Comparison of ENCODE assay signal across 8 mouse cellular contexts in genomic region chr8:70593961-70594609, GRCm38 (mm10). TPM values are rescaled to one million over a fixed set of nuclear protein-coding genes. Genes with fewer than 3 reads are reported as not detected.
A peak's percentile ranks its signal among the peaks of the same experiment; 100 is the strongest.
DNase-seq lines count a peak whose midpoint lies in the region; ATAC-seq and TF ChIP-seq lines count a peak whose summit lies in the region.

Isyna1 (plus strand) TSS chr8:70594373.

- H3K4me2 ChIP-seq in forebrain, embryonic 15.5 days (replicated peaks), result peak within 1 kb of the TSS; percentile 99
- H3K4me2 ChIP-seq in lung, embryonic 14.5 days, result peak within 1 kb of the TSS; percentile 100

- no peak for TF ChIP-seq CTCF in lung, embryonic 14.5 days (IDR thresholded peaks at IDR 0.05; ENCODE audit: low read depth)
- TF ChIP-seq CTCF in thymus, adult 2 months (IDR thresholded peaks at IDR 0.05; ENCODE audit: borderline replicate concordance, control insufficient read depth, extremely low read depth, insufficient read depth, low read length, poor library complexity), result 0 out of 2 replicates have a peak, but pooled peaks have one; percentile 28

- peak within 1 kb of the TSS; percentile 67 for H3K4me3 ChIP-seq in forebrain, embryonic 15.5 days
- H3K4me3 ChIP-seq in lung, embryonic 14.5 days (ENCODE audit: low read depth, low read length), result peak within 1 kb of the TSS; percentile 62
- peak within 1 kb of the TSS; percentile 65 for H3K4me3 ChIP-seq in thymus, adult 2 months (ENCODE audit: control insufficient read depth, insufficient read depth, low read length)

- peak within 1 kb of the TSS; percentile 56 for H3K27ac ChIP-seq in forebrain, embryonic 15.5 days (replicated peaks)
- peak within 1 kb of the TSS; percentile 85 for H3K27ac ChIP-seq in lung, embryonic 14.5 days (ENCODE audit: low read depth)
- H3K27ac ChIP-seq in thymus, adult 2 months (ENCODE audit: control insufficient read depth, insufficient read depth, low read length), result peak within 1 kb of the TSS; percentile 22; the same call in 1 of the 2 replicates

- intact Hi-C loops in heart, postnatal 25 days (cut with DNase I), result loop anchor here (10.0 kb wide), 1 partner anchor 49 kb away; no protein-coding TSS in a partner anchor

- under 1% methylated on average over 39 of the region's 40 CpGs for WGBS in forebrain, embryonic 15.5 days
- 1% methylated on average over 40 of the region's 40 CpGs for WGBS in large intestine, adult 2 months
- under 1% methylated on average over 40 of the region's 40 CpGs for WGBS in lung, embryonic 14.5 days
- WGBS in thymus, adult 2 months, result under 1% methylated on average over 40 of the region's 40 CpGs

- no peaks in the 10 kb centered on the region for H3K27me3 ChIP-seq in forebrain, embryonic 15.5 days
- H3K27me3 ChIP-seq in lung, embryonic 14.5 days (ENCODE audit: insufficient read depth, low read length), result no peaks in the 10 kb centered on the region
- no peaks in the 10 kb centered on the region for H3K27me3 ChIP-seq in thymus, adult 2 months (ENCODE audit: control insufficient read depth, insufficient read depth, low read length)

- ATAC-seq in forebrain, embryonic 15.5 days (replicated peaks), result peak; percentile 78
- ATAC-seq in lung, embryonic 14.5 days (ENCODE audit: insufficient read depth), result peak; percentile 89
- ATAC-seq in neutrophil, adult 5-6 weeks (ENCODE audit: extremely low read depth, insufficient number of reproducible peaks, low FRiP score, poor library complexity, severe bottlenecking), result peak; percentile 84

- DNase-seq in MEL-GATA-1-ER (ENCODE audit: extremely low read depth, low read depth), result peak; percentile 96
- DNase-seq in cerebellum, adult 11-12 months, result peak; percentile 78
- DNase-seq in heart, postnatal 25 days (ENCODE audit: low spot score), result peak; percentile 80
- peak; percentile 83 for DNase-seq in large intestine, adult 2 months (ENCODE audit: low read depth, low spot score)
- DNase-seq in lung, embryonic 14.5 days, result peak; percentile 99
- DNase-seq in thymus, adult 2 months, result peak; percentile 88

- peaks cover 19% of the 10 kb centered on the region; the same call in 1 of the 2 replicates for H3K36me3 ChIP-seq in forebrain, embryonic 15.5 days
- H3K36me3 ChIP-seq in lung, embryonic 14.5 days (ENCODE audit: insufficient read depth), result peaks cover 50% of the 10 kb centered on the region
- peaks cover 12% of the 10 kb centered on the region for H3K36me3 ChIP-seq in thymus, adult 2 months (ENCODE audit: control insufficient read depth, insufficient read depth, low read length)

- peak within 1 kb of the TSS; percentile 72 for H3K9ac ChIP-seq in forebrain, embryonic 15.5 days (replicated peaks)
- peak within 1 kb of the TSS; percentile 67 for H3K9ac ChIP-seq in lung, embryonic 14.5 days

- no peaks in the 10 kb centered on the region for H3K9me3 ChIP-seq in forebrain, embryonic 15.5 days
- H3K9me3 ChIP-seq in lung, embryonic 14.5 days (ENCODE audit: low read depth, low read length), result no peaks in the 10 kb centered on the region

- TF ChIP-seq POLR2A in thymus, adult 2 months (IDR thresholded peaks at IDR 0.05; ENCODE audit: control insufficient read depth, extremely low read depth, insufficient read depth, low read length, poor library complexity), result peak; percentile 33; the same call in 1 of the 2 replicates

- peaks cover 47% of the 10 kb centered on the region for H3K4me1 ChIP-seq in forebrain, embryonic 15.5 days
- peaks cover 17% of the 10 kb centered on the region for H3K4me1 ChIP-seq in lung, embryonic 14.5 days (ENCODE audit: insufficient read depth)
- H3K4me1 ChIP-seq in thymus, adult 2 months (replicated peaks; ENCODE audit: control insufficient read depth, insufficient read depth, low read length), result peaks cover 13% of the 10 kb centered on the region

RNA-seq across cellular contexts. Expression of gene Isyna1, which starts in this region (rescaled TPM):
- polyA plus RNA-seq in forebrain, embryonic 15.5 days (2015; fragmentation: Nextera tagmentation; extraction: Ambion mirVana), result 116 TPM in 2 replicates
- total RNA-seq in heart, postnatal 25 days (2021), result 10 to 100 TPM; 21.5 to 25.1 TPM
- polyA plus RNA-seq in large intestine, adult 2 months (2012; rRNA removed), result 103 and 108 TPM in 2 replicates
- 91.6 and 107 TPM in 2 replicates for polyA plus RNA-seq in lung, embryonic 14.5 days (2014; fragmentation: Nextera tagmentation; extraction: Ambion mirVana)
- total RNA-seq in neutrophil, adult 5-6 weeks (2017), result 51.3 and 51.4 TPM in 2 replicates
- polyA plus RNA-seq in thymus, adult 2 months (2012; rRNA removed), result 185 and 201 TPM in 2 replicates

Comparison
In these comparisons a context has a peak if more than half of its experiments do, and no peak if none do; other contexts are left out.
1. Peak in every context shown above with its lines: DNase-seq, ATAC-seq, H3K4me3 ChIP-seq and H3K27ac ChIP-seq.
2. H3K27ac ChIP-seq: peak in every context shown above with its lines; median percentile 85 in lung, embryonic 14.5 days; 56 in forebrain, embryonic 15.5 days; 22 in thymus, adult 2 months.